ENCODE assay signal across 8 mouse cellular contexts in the genomic region with DNA sequence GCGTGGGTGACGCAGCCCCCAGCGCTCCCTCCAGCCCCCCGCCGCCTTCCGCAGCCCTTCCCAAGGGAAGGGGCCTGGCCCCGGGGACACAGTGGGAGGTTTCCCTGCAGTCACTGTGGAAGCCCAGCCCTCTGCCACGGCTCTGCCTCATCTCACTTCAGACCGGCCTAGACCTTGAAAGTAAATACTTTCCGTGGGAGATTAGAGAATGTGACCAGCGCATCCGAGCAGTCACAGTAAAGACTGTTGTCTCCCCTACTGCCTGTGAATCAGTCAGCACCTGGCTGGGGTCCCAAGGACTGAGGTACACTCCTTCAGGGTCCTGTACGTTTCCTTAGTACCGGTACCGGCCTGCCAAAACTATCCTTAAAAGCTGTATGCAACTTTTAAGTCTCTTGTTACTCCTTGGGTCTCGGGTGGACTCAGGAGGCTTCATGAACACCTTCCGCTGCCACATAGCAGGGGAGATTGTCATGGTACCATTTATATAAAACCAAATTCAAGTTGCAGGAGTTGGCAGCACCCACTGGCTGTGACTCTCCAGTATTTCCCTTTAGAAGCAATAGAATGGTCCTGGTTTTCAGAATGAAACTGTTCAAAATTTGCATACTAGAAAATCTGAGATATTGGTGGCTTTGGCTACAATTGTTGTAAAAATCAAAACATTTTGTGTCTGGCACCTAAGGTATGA. TPM values are rescaled to one million over a fixed set of nuclear protein-coding genes. Genes with fewer than 3 reads are reported as not detected.
A peak's percentile ranks its signal among the peaks of the same experiment; 100 is the strongest.
DNase-seq lines count a peak whose midpoint lies in the region; ATAC-seq and TF ChIP-seq lines count a peak whose summit lies in the region.

No protein-coding gene starts in this region.

- peak overlapping the region; percentile 64 for H3K9ac ChIP-seq in embryonic facial prominence, embryonic 14.5 days (ENCODE audit: low read depth, low read length)
- H3K9ac ChIP-seq in intestine, postnatal 0 days (ENCODE audit: low read depth, low read length) = peak overlapping the region; percentile 85
- peak overlapping the region; percentile 79 for H3K9ac ChIP-seq in neural tube, embryonic 13.5 days

- H3K36me3 ChIP-seq in E14TG2a.4 (ENCODE audit: insufficient read depth, low read length) = no peaks in the 10 kb centered on the region
- no peaks in the 10 kb centered on the region for H3K36me3 ChIP-seq in embryonic facial prominence, embryonic 14.5 days (ENCODE audit: control insufficient read depth, insufficient read depth, low read length)
- no peaks in the 10 kb centered on the region for H3K36me3 ChIP-seq in intestine, postnatal 0 days (ENCODE audit: control insufficient read depth, insufficient read depth)
- peaks cover 3% of the 10 kb centered on the region; the same call in 1 of the 2 replicates for H3K36me3 ChIP-seq in neural tube, embryonic 13.5 days

- peaks cover 62% of the 10 kb centered on the region for H3K27me3 ChIP-seq in E14TG2a.4 (ENCODE audit: insufficient read depth, low read length)
- H3K27me3 ChIP-seq in embryonic facial prominence, embryonic 14.5 days (replicated peaks; ENCODE audit: control insufficient read depth, insufficient read depth, low read length) = peaks cover 37% of the 10 kb centered on the region
- no peaks in the 10 kb centered on the region for H3K27me3 ChIP-seq in intestine, postnatal 0 days (replicated peaks; ENCODE audit: control insufficient read depth, insufficient read depth, low read length)
- peaks cover 53% of the 10 kb centered on the region for H3K27me3 ChIP-seq in neural tube, embryonic 13.5 days

- peak overlapping the region; percentile 93 for H3K4me3 ChIP-seq in E14TG2a.4 (replicated peaks; ENCODE audit: low read length)
- peak overlapping the region; percentile 66 for H3K4me3 ChIP-seq in embryonic facial prominence, embryonic 14.5 days (ENCODE audit: low read depth, low read length)
- peak overlapping the region; percentile 85 for H3K4me3 ChIP-seq in intestine, postnatal 0 days (ENCODE audit: low read depth, low read length)
- H3K4me3 ChIP-seq in neural tube, embryonic 13.5 days = peak overlapping the region; percentile 83

- no peak overlapping the region for H3K27ac ChIP-seq in embryonic facial prominence, embryonic 14.5 days (replicated peaks; ENCODE audit: low read depth, low read length)
- H3K27ac ChIP-seq in intestine, postnatal 0 days (ENCODE audit: low read depth, low read length) = peak overlapping the region; percentile 78; the same call in 1 of the 2 replicates
- H3K27ac ChIP-seq in neural tube, embryonic 13.5 days (replicated peaks) = no peak overlapping the region

- no peaks in the 10 kb centered on the region for H3K9me3 ChIP-seq in E14TG2a.4 (ENCODE audit: low read length)
- H3K9me3 ChIP-seq in embryonic facial prominence, embryonic 14.5 days (ENCODE audit: control insufficient read depth, low read length) = no peaks in the 10 kb centered on the region
- H3K9me3 ChIP-seq in intestine, postnatal 0 days (ENCODE audit: control insufficient read depth) = no peaks in the 10 kb centered on the region
- H3K9me3 ChIP-seq in neural tube, embryonic 13.5 days = no peaks in the 10 kb centered on the region

- peak overlapping the region; percentile 99 for H3K4me2 ChIP-seq in embryonic facial prominence, embryonic 14.5 days (ENCODE audit: low read depth, low read length)
- H3K4me2 ChIP-seq in intestine, postnatal 0 days (replicated peaks; ENCODE audit: low read depth) = peak overlapping the region; percentile 100
- H3K4me2 ChIP-seq in neural tube, embryonic 13.5 days = peak overlapping the region; percentile 99

- no peak for TF ChIP-seq CTCF in E14TG2a.4 (conservative IDR thresholded peaks at IDR 0.05; ENCODE audit: low read length)
- TF ChIP-seq CTCF in intestine, postnatal 0 days (IDR thresholded peaks at IDR 0.05; ENCODE audit: low read depth) = no peak

- DNase-seq in heart, adult 8-10 months (ENCODE audit: low spot score) = peak; percentile 18
- DNase-seq in heart, postnatal 25 days (ENCODE audit: low spot score) = no peak
- DNase-seq in embryonic facial prominence, embryonic 14.5 days (ENCODE audit: low spot score) = no peak
- DNase-seq in urinary bladder, postnatal 10 days (ENCODE audit: low spot score) = no peak
- DNase-seq in ovary, postnatal 10 days (ENCODE audit: low spot score) = no peak

- intact Hi-C loops in heart, postnatal 25 days (cut with DNase I) = no loop called here

- ATAC-seq in embryonic facial prominence, embryonic 14.5 days (ENCODE audit: low read depth) = peak; percentile 51; the same call in 1 of the 2 replicates
- peak; percentile 24; the same call in 1 of the 2 replicates for ATAC-seq in intestine, postnatal 0 days
- no peak for ATAC-seq in neural tube, embryonic 13.5 days (ENCODE audit: low read depth)

- peaks cover 37% of the 10 kb centered on the region for H3K4me1 ChIP-seq in E14TG2a.4 (replicated peaks; ENCODE audit: low read depth, low read length)
- peaks cover 12% of the 10 kb centered on the region for H3K4me1 ChIP-seq in embryonic facial prominence, embryonic 14.5 days (ENCODE audit: control insufficient read depth, insufficient read depth, low read length)
- no peaks in the 10 kb centered on the region for H3K4me1 ChIP-seq in intestine, postnatal 0 days (replicated peaks; ENCODE audit: control insufficient read depth, insufficient read depth, low read length)
- H3K4me1 ChIP-seq in neural tube, embryonic 13.5 days (replicated peaks) = peaks cover 15% of the 10 kb centered on the region

- 6% methylated on average over 15 of the region's 17 CpGs for WGBS in embryonic facial prominence, embryonic 14.5 days
- WGBS in intestine, postnatal 0 days = 14% methylated on average over 17 of the region's 17 CpGs
- 9% methylated on average over 16 of the region's 17 CpGs for WGBS in neural tube, embryonic 13.5 days

RNA-seq across cellular contexts. Expression of a gene that starts 2.2 kb away (rescaled TPM):
- 1 to 10 TPM; 2.9 to 5.8 (median 3.2) TPM for total RNA-seq in heart, adult 8-10 months (2022)
- total RNA-seq in heart, postnatal 25 days (2021) = 1 to 10 TPM; 3.1 TPM
- polyA plus RNA-seq in embryonic facial prominence, embryonic 14.5 days (2014; fragmentation: Nextera tagmentation; extraction: Ambion mirVana) = 4.7 and 6.1 TPM in 2 replicates
- 21.1 and 21.3 TPM in 2 replicates for polyA plus RNA-seq in intestine, postnatal 0 days (2015; fragmentation: Nextera tagmentation; extraction: Ambion mirVana)
- polyA plus RNA-seq in neural tube, embryonic 13.5 days (2015; fragmentation: Nextera tagmentation; extraction: Ambion mirVana) = 6.7 and 8.3 TPM in 2 replicates
